Mouse (Mus musculus): ENCODE results near the gene Dand5. TPM values are rescaled to one million over a fixed set of nuclear protein-coding genes. Genes with fewer than 3 reads are reported as not detected.

Dand5 gene
- polyA plus RNA-seq, 1 experiment from 2014 or later: 5.9 TPM

- peaks cover 12 to 28% of the 10 kb centered on the region in 2 experiments for H3K4me1 ChIP-seq (ENCODE audit: control insufficient read depth in 2 of 2, insufficient read depth in 2 of 2, low read length in 2 of 2)
- H3K9ac ChIP-seq (ENCODE audit: low read length): peak overlapping the region; percentile 97
- peak overlapping the region; percentile 80 to 84 for H3K27ac ChIP-seq (replicated peaks in 1 of 2; ENCODE audit: control insufficient read depth in 1 of 2, insufficient read depth in 1 of 2, low read depth in 2 of 2, low read length in 2 of 2)
- H3K9me3 ChIP-seq (ENCODE audit: control insufficient read depth, low read length): no peaks in the 10 kb centered on the region
- H3K4me3 ChIP-seq (ENCODE audit: control insufficient read depth in 1 of 2, insufficient read depth in 1 of 2, low read depth in 1 of 2, low read length in 2 of 2): peak overlapping the region; percentile 92 to 98
- H3K36me3 ChIP-seq (ENCODE audit: control insufficient read depth, insufficient read depth, low read length): peaks cover 46% of the 10 kb centered on the region
- H3K4me2 ChIP-seq (ENCODE audit: low read length): peak overlapping the region; percentile 81
- H3K27me3 ChIP-seq (ENCODE audit: control insufficient read depth, insufficient read depth, low read length): no peaks in the 10 kb centered on the region
- ATAC-seq (ENCODE audit: insufficient number of reproducible peaks, insufficient read depth, low FRiP score, low read depth): no peak; the same call in 1 of the 2 replicates
- under 1% methylated on average over 30 of the region's 30 CpGs for WGBS
Measured at GRCm38 (mm10) chr8:84846094-84846721, 23.6 kb upstream of the Dand5 start.

- peak overlapping the region; percentile 80 to 84 for H3K27ac ChIP-seq (replicated peaks in 1 of 2; ENCODE audit: control insufficient read depth in 1 of 2, insufficient read depth in 1 of 2, low read depth in 2 of 2, low read length in 2 of 2)
- peaks cover 48% of the 10 kb centered on the region for H3K36me3 ChIP-seq (ENCODE audit: control insufficient read depth, insufficient read depth, low read length)
- H3K9ac ChIP-seq (ENCODE audit: low read length): peak overlapping the region; percentile 97
- H3K9me3 ChIP-seq (ENCODE audit: control insufficient read depth, low read length): no peaks in the 10 kb centered on the region
- no peak for ATAC-seq (ENCODE audit: insufficient number of reproducible peaks, insufficient read depth, low FRiP score, low read depth)
- H3K4me3 ChIP-seq (ENCODE audit: control insufficient read depth in 1 of 2, insufficient read depth in 1 of 2, low read depth in 1 of 2, low read length in 2 of 2): peak overlapping the region; percentile 92 to 98
- H3K4me2 ChIP-seq (ENCODE audit: low read length): peak overlapping the region; percentile 81
- no peaks in the 10 kb centered on the region for H3K27me3 ChIP-seq (ENCODE audit: control insufficient read depth, insufficient read depth, low read length)
- 14% methylated on average over 12 of the region's 12 CpGs for WGBS
- H3K4me1 ChIP-seq (ENCODE audit: control insufficient read depth in 2 of 2, insufficient read depth in 2 of 2, low read length in 2 of 2): peaks cover 12 to 28% of the 10 kb centered on the region in 2 experiments
Measured at GRCm38 (mm10) chr8:84845355-84846093, 22.9 kb upstream of the Dand5 start.

- Histone ChIP-seq H3K36me3 (ENCODE audit: control insufficient read depth, insufficient read depth, low read length) (peaks cover 48% of the 10 kb centered on the region), H3K9ac (ENCODE audit: low read length) (peak overlapping the region; percentile 97), H3K4me2 (ENCODE audit: low read length) (peak overlapping the region; percentile 81), H3K4me3 (ENCODE audit: control insufficient read depth in 1 of 2, insufficient read depth in 1 of 2, low read depth in 1 of 2, low read length in 2 of 2) (0 out of 4 replicates have a peak overlapping the region, but pooled peaks of 1 of the 2 experiments have one; percentile 3), H3K27ac (replicated peaks in 1 of 2; ENCODE audit: control insufficient read depth in 1 of 2, insufficient read depth in 1 of 2, low read depth in 2 of 2, low read length in 2 of 2) (no peak overlapping the region), H3K4me1 (ENCODE audit: control insufficient read depth in 2 of 2, insufficient read depth in 2 of 2, low read length in 2 of 2) (peaks cover 12 to 30% of the 10 kb centered on the region in 2 experiments), H3K9me3 (ENCODE audit: control insufficient read depth, low read length) (no peaks in the 10 kb centered on the region), H3K27me3 (ENCODE audit: control insufficient read depth, insufficient read depth, low read length) (no peaks in the 10 kb centered on the region)
- 75% methylated on average over 9 of the region's 9 CpGs for WGBS
- ATAC-seq (ENCODE audit: insufficient number of reproducible peaks, insufficient read depth, low FRiP score, low read depth): no peak
Measured at GRCm38 (mm10) chr8:84844397-84845070, 21.9 kb upstream of the Dand5 start.

DNA sequence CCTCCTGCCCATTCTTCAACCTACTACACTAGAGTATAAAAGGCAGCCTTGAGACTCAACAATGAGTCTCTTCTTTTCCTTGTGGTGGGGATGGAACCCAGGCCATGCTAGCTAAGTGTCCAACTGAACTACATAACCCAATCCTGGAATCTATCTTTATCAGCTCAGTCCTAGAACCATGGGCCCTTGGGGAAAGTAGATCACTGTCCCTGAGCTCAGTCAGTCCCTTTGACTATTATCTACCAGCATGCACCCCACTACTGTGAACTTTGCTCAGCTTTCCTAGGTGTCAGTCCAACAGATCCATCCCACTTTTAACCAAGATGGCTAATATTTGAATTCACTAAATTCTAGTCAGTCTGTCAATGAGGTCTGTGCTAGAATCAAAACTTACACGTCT is 18.9 kb upstream of the Dand5 start:
- H3K9me3 ChIP-seq (ENCODE audit: control insufficient read depth, low read length): no peaks in the 10 kb centered on the region
- no peak overlapping the region for H3K9ac ChIP-seq (ENCODE audit: low read length)
- H3K4me1 ChIP-seq (ENCODE audit: control insufficient read depth in 2 of 2, insufficient read depth in 2 of 2, low read length in 2 of 2): peaks cover 7 to 28% of the 10 kb centered on the region in 2 experiments
- peaks cover 76% of the 10 kb centered on the region for H3K36me3 ChIP-seq (ENCODE audit: control insufficient read depth, insufficient read depth, low read length)
- WGBS: 71% methylated on average over 1 of the region's 1 CpGs
- H3K27me3 ChIP-seq (ENCODE audit: control insufficient read depth, insufficient read depth, low read length): no peaks in the 10 kb centered on the region
- no peak overlapping the region for H3K4me3 ChIP-seq (ENCODE audit: control insufficient read depth in 1 of 2, insufficient read depth in 1 of 2, low read depth in 1 of 2, low read length in 2 of 2)
- H3K4me2 ChIP-seq (ENCODE audit: low read length): 0 out of 2 replicates have a peak overlapping the region, but pooled peaks have one; percentile 72
- 0 out of 4 replicates have a peak overlapping the region, but pooled peaks of 1 of the 2 experiments have one; percentile 85 for H3K27ac ChIP-seq (replicated peaks in 1 of 2; ENCODE audit: control insufficient read depth in 1 of 2, insufficient read depth in 1 of 2, low read depth in 2 of 2, low read length in 2 of 2)
- ATAC-seq (ENCODE audit: insufficient number of reproducible peaks, insufficient read depth, low FRiP score, low read depth): no peak

GRCm38 (mm10) chr8:84840248-84840999 is 17.8 kb upstream of the Dand5 start, which contains the start of gene Rad23a:
Gene Rad23a (minus strand): TSS chr8:84840665.
- Histone ChIP-seq H3K27ac (replicated peaks in 1 of 2; ENCODE audit: control insufficient read depth in 1 of 2, insufficient read depth in 1 of 2, low read depth in 2 of 2, low read length in 2 of 2) (peak within 1 kb of the TSS; percentile 81 to 85), H3K4me3 (ENCODE audit: control insufficient read depth in 1 of 2, insufficient read depth in 1 of 2, low read depth in 1 of 2, low read length in 2 of 2) (peak within 1 kb of the TSS; percentile 77 to 91), H3K27me3 (ENCODE audit: control insufficient read depth, insufficient read depth, low read length) (no peaks in the 10 kb centered on the region), H3K9ac (ENCODE audit: low read length) (peak within 1 kb of the TSS; percentile 86), H3K4me2 (ENCODE audit: low read length) (peak within 1 kb of the TSS; percentile 72), H3K9me3 (ENCODE audit: control insufficient read depth, low read length) (no peaks in the 10 kb centered on the region), H3K36me3 (ENCODE audit: control insufficient read depth, insufficient read depth, low read length) (peaks cover 83% of the 10 kb centered on the region), H3K4me1 (ENCODE audit: control insufficient read depth in 2 of 2, insufficient read depth in 2 of 2, low read length in 2 of 2) (peaks cover 10 to 34% of the 10 kb centered on the region in 2 experiments)
- peak; percentile 91 for ATAC-seq (ENCODE audit: insufficient number of reproducible peaks, insufficient read depth, low FRiP score, low read depth)
- under 1% methylated on average over 48 of the region's 55 CpGs for WGBS

- Histone ChIP-seq H3K4me3 (ENCODE audit: control insufficient read depth in 1 of 2, insufficient read depth in 1 of 2, low read depth in 1 of 2, low read length in 2 of 2) (peak overlapping the region; percentile 77 to 91), H3K27ac (replicated peaks in 1 of 2; ENCODE audit: control insufficient read depth in 1 of 2, insufficient read depth in 1 of 2, low read depth in 2 of 2, low read length in 2 of 2) (peak overlapping the region; percentile 67 to 85), H3K36me3 (ENCODE audit: control insufficient read depth, insufficient read depth, low read length) (peaks cover 83% of the 10 kb centered on the region), H3K9me3 (ENCODE audit: control insufficient read depth, low read length) (no peaks in the 10 kb centered on the region), H3K4me1 (ENCODE audit: control insufficient read depth in 2 of 2, insufficient read depth in 2 of 2, low read length in 2 of 2) (peaks cover 13 to 34% of the 10 kb centered on the region in 2 experiments), H3K9ac (ENCODE audit: low read length) (peak overlapping the region; percentile 86), H3K4me2 (ENCODE audit: low read length) (peak overlapping the region; percentile 72), H3K27me3 (ENCODE audit: control insufficient read depth, insufficient read depth, low read length) (no peaks in the 10 kb centered on the region)
- no peak for ATAC-seq (ENCODE audit: insufficient number of reproducible peaks, insufficient read depth, low FRiP score, low read depth)
- 2% methylated on average over 7 of the region's 7 CpGs for WGBS
Measured at GRCm38 (mm10) chr8:84839875-84840247, 17.2 kb upstream of the Dand5 start.

DNA sequence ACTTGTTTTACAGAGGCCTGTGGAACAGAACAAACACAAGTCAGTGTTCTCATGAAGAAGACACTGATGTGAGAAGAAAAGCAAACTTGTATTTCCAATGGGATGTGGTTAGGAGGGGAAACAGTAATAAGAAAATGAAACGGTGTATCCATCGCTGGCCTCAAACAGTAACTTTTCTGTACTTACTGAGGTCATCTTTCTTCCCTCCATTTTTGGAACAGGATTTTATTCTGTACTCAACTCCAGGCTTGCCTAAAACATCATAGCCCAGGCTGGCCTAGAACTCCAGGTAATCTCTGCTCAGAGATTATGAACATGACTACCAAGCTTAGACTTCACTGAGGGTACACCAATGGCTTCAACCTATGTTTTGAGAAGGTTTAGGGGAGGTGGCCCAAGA is 16.8 kb upstream of the Dand5 start:
- 92% methylated on average over 2 of the region's 2 CpGs for WGBS
- H3K27ac ChIP-seq (replicated peaks in 1 of 2; ENCODE audit: control insufficient read depth in 1 of 2, insufficient read depth in 1 of 2, low read depth in 2 of 2, low read length in 2 of 2): peak overlapping the region in 1 of 2 experiments; percentile 85; a peak in 1 of 4 replicates
- H3K4me3 ChIP-seq (ENCODE audit: control insufficient read depth in 1 of 2, insufficient read depth in 1 of 2, low read depth in 1 of 2, low read length in 2 of 2): peak overlapping the region in 1 of 2 experiments; percentile 77; a peak in 3 of 4 replicates
- no peak for ATAC-seq (ENCODE audit: insufficient number of reproducible peaks, insufficient read depth, low FRiP score, low read depth)
- H3K27me3 ChIP-seq (ENCODE audit: control insufficient read depth, insufficient read depth, low read length): no peaks in the 10 kb centered on the region
- peaks cover 11 to 34% of the 10 kb centered on the region in 2 experiments for H3K4me1 ChIP-seq (ENCODE audit: control insufficient read depth in 2 of 2, insufficient read depth in 2 of 2, low read length in 2 of 2)
- H3K9ac ChIP-seq (ENCODE audit: low read length): peak overlapping the region; percentile 86
- no peaks in the 10 kb centered on the region for H3K9me3 ChIP-seq (ENCODE audit: control insufficient read depth, low read length)
- peaks cover 83% of the 10 kb centered on the region for H3K36me3 ChIP-seq (ENCODE audit: control insufficient read depth, insufficient read depth, low read length)
- peak overlapping the region; percentile 72 for H3K4me2 ChIP-seq (ENCODE audit: low read length)

Data from heart, embryonic 14.5 days (tissue).